Mouse (Mus musculus) ES-E14 (cell line): ENCODE measurements at regions not wholly inside any gene's neighbourhood (a gene's known extent, or its start where the extent isn't known, plus 50 kb on each side); places are given as distances from the start of the nearest gene placed in this dataset.
A peak's percentile ranks its signal among the peaks of the same experiment; 100 is the strongest.

Source experiments
- DNase-seq: peaks from one replicate; pipeline ENCODE4 v3.0.0-alpha.2; 2013; ENCODE audit warnings: low read depth, low spot score
- H3K27ac ChIP-seq: 2 replicates; pipeline ENCODE4 v1.5.1; 2012; ENCODE audit warnings: low read depth, mild to moderate bottlenecking, low read length, moderate library complexity, mixed read lengths; ENCODE audit not compliant: poor library complexity, insufficient read depth, severe bottlenecking
- H3K36me3 ChIP-seq: 2 replicates; pipeline ENCODE4 v1.6.1; 2012; ENCODE audit warnings: mild to moderate bottlenecking, low read length, moderate library complexity, mixed read lengths; ENCODE audit not compliant: control insufficient read depth, poor library complexity, insufficient read depth, severe bottlenecking
- H3K4me1 ChIP-seq, 2 experiments: fragments of 150-350 bp in 1 of 2; sonication (generic) in 1 of 2; 2 replicates each; pipeline ENCODE4 v1.6.1; 2012; ENCODE audit warnings: low read length in 2 of 2, mild to moderate bottlenecking in 1 of 2, mixed read lengths in 1 of 2; ENCODE audit not compliant: control insufficient read depth in 2 of 2, insufficient read depth in 2 of 2, poor library complexity in 1 of 2
- H3K4me3 ChIP-seq, 2 experiments: fragments of 150-350 bp in 1 of 2; sonication (generic) in 1 of 2; 2 replicates each; pipeline ENCODE4 v1.5.1; 2012; ENCODE audit warnings: low read length in 2 of 2, low read depth in 1 of 2, mild to moderate bottlenecking in 1 of 2, mixed read lengths in 1 of 2; ENCODE audit not compliant: insufficient read depth in 1 of 2, poor library complexity in 1 of 2, severe bottlenecking in 1 of 2
- H3K9ac ChIP-seq: 2 replicates; pipeline ENCODE4 v1.6.1; 2012; ENCODE audit warnings: low read depth, mild to moderate bottlenecking, low read length, mixed read lengths; ENCODE audit not compliant: poor library complexity, insufficient read depth, severe bottlenecking
- H3K9me3 ChIP-seq: fragments of 150-350 bp; sonication (generic); 2 replicates; pipeline ENCODE4 v1.6.1; 2012; ENCODE audit warnings: low read depth, mild to moderate bottlenecking, low read length; ENCODE audit not compliant: control insufficient read depth, insufficient read depth
- CHD2 ChIP-seq: IDR thresholded peaks from 2 replicates; pipeline ENCODE4 v1.6.1; 2014; ENCODE audit warnings: mild to moderate bottlenecking, low read depth, low read length, inconsistent platforms
- HCFC1 ChIP-seq: IDR thresholded peaks from 2 replicates; pipeline ENCODE4 v1.6.1; 2012; ENCODE audit warnings: low read length, inconsistent platforms, borderline replicate concordance; ENCODE audit not compliant: insufficient read depth
- MAFK ChIP-seq: IDR thresholded peaks from 2 replicates; pipeline ENCODE4 v1.6.1; 2014; ENCODE audit warnings: mild to moderate bottlenecking, low read depth, low read length, inconsistent platforms; ENCODE audit not compliant: insufficient read depth
- ZC3H11A ChIP-seq: IDR thresholded peaks from 2 replicates; pipeline ENCODE4 v1.6.1; 2012; ENCODE audit warnings: low read depth, mild to moderate bottlenecking, inconsistent platforms, low read length, borderline replicate concordance
- ZNF384 ChIP-seq: IDR thresholded peaks from 2 replicates; pipeline ENCODE4 v1.6.1; 2012; ENCODE audit warnings: low read depth, low read length, inconsistent platforms
- in situ Hi-C, 2 experiments: fragments of 600-800 bp; cut with MboI; formaldehyde crosslinking; loops; one replicate each; pipeline ENCODE4 v1.15.1; 2025; ENCODE audit warnings: low sequenced_read_pairs in 2 of 2, inconsistent platforms in 1 of 2; ENCODE audit not compliant: unreplicated experiment in 2 of 2

GRCm38 (mm10) chr16:19151110-19151509 is 162.8 kb downstream of the Olfr164 start:
- H3K4me1 ChIP-seq = no peaks in the 10 kb centered on the region
- no peaks in the 10 kb centered on the region for H3K9me3 ChIP-seq
- no peak overlapping the region for H3K27ac ChIP-seq
- no peak for DNase-seq
- H3K4me3 ChIP-seq = no peak overlapping the region
- TF ChIP-seq MAFK (no peak), CHD2 (no peak), HCFC1 (no peak), ZC3H11A (no peak), ZNF384 (no peak)
- H3K9ac ChIP-seq = no peak overlapping the region
- H3K36me3 ChIP-seq = no peaks in the 10 kb centered on the region
- in situ Hi-C loops = no loop called here

DNA sequence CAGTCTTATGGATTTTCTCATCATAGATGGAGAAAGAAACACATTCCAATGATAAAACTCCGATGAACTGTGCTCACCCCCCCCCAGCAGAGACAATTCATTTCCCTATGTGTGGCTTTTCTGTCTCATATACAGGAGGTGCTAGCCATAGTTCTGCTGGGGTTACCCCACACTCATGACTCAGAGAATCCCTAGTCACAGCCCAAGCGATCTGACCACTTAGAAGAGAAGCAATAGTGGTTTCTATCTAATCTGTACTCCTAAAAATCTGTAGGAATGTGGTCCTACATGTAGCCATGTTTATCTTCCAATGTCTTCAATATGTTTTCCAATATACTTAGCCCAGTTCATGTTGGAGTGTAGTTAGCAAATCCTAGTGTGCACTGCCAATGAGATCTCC is 163.3 kb downstream of the Olfr164 start:
- TF ChIP-seq ZNF384 (no peak), CHD2 (no peak), HCFC1 (no peak), ZC3H11A (no peak), MAFK (no peak)
- H3K9me3 ChIP-seq = no peaks in the 10 kb centered on the region
- no peaks in the 10 kb centered on the region for H3K36me3 ChIP-seq
- no peak overlapping the region for H3K27ac ChIP-seq
- no peak overlapping the region for H3K9ac ChIP-seq
- DNase-seq = no peak
- H3K4me1 ChIP-seq = no peaks in the 10 kb centered on the region
- in situ Hi-C loops = no loop called here
- H3K4me3 ChIP-seq = no peak overlapping the region

DNA sequence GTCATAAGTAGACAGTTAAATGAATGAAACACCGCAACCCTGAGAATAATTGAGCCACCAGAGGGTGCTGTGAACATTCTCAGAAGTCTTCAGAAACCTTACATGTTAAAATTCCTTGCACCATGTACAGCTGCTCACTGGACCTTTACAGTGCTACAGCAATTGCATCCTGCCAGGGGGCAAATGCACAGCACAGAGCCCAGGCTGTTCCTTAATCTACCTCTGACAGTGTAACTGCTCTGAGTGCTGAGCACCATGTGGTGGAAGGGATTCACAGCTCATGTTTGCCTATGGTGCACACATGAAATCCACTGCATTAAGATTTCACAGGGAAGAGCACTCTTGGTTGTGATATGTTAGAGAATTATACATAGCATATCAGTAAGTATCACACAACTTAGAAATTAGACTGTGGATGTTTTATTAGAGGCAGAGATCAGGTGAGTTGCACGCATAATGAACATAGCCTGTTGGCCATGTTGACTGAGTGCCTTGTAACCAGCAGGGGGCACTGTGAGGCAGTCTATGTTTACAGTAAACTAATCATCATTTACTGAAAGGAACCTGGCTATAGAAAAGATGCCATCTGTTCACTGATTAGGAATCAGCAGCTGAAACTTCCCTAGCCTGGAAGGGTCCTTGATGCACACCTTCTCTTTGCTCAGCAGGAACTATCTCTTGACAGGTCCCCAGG is 167.4 kb downstream of the Olfr164 start:
- peak; percentile 31; the same call in 1 of the 2 replicates for TF ChIP-seq ZC3H11A
- no peak for TF ChIP-seq CHD2

More for the DNA sequence above, 167.4 kb downstream of the Olfr164 start:
- H3K9me3 ChIP-seq = no peaks in the 10 kb centered on the region
- peak; percentile 16 for DNase-seq
- H3K4me3 ChIP-seq = no peak overlapping the region
- in situ Hi-C loops = no loop called here
- H3K36me3 ChIP-seq = no peaks in the 10 kb centered on the region
- no peak overlapping the region for H3K27ac ChIP-seq
- H3K9ac ChIP-seq = no peak overlapping the region
- no peaks in the 10 kb centered on the region for H3K4me1 ChIP-seq
